Mouse (Mus musculus): ENCODE results near the gene Tnrc6b.
"Not testable (repeated sequence)": the region's sequence is repeated elsewhere in the genome, so short reads cannot be mapped to it uniquely, and the experiment has no call there.

Tnrc6b gene

DNA sequence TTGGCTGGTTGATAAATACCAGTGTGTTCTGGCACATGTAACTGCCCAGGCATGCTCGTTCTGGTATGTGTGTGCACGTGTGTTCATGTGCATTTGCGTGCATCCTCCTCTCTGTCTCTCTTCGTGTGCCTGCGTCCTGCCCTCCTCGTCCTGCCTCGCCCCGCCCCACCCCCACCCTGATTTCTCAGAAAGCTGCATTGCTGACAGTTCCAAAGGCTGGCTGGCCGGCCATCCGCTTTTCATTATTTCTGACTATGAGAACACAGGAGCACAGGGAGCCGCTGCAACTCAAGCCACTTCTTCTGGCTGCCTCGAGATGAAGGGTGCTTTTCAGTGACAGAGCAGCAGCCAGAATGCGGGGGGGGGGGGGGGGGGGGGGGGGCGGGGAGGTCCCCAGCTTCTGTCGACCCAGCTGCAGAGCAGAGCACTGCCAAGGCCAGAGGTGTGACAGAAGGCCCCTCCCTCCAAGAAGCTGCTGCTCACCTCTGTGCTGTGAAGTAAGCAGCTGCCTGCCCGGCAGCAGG, 219.0 kb downstream of the Tnrc6b start:
- DNase-seq = no peak

DNA sequence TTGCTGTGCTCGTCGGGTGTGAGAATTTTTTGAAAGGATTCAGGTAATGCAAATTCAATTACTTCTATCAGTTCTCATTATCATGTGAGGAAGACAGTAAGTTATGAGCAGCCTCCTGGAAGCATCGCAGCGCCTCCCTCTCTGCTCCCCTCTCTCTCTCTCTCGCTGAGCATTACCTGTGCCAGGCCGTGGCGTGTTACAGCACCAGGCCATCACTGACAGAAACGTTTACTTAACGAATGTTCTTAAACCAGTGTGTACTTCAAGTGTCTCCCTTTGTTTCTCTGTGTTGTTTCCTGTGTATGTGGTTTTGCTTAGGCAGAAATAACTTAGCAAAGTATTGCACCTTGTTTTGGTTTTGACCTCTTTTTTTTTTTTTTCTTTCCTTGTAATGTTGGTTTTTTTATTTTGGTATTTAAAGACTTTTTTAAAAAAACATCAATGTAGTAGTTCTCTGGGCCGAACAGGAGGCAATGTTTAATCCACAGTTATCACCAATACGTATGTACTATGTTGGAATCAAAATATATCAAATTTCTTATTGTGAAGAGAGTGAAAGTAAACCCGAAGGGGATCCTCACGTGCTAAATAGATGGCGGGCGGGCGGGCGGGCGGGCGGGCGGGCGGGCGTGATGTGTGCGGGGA, 219.7 kb downstream of the Tnrc6b start:
- not testable (repeated sequence) for DNase-seq

DNA sequence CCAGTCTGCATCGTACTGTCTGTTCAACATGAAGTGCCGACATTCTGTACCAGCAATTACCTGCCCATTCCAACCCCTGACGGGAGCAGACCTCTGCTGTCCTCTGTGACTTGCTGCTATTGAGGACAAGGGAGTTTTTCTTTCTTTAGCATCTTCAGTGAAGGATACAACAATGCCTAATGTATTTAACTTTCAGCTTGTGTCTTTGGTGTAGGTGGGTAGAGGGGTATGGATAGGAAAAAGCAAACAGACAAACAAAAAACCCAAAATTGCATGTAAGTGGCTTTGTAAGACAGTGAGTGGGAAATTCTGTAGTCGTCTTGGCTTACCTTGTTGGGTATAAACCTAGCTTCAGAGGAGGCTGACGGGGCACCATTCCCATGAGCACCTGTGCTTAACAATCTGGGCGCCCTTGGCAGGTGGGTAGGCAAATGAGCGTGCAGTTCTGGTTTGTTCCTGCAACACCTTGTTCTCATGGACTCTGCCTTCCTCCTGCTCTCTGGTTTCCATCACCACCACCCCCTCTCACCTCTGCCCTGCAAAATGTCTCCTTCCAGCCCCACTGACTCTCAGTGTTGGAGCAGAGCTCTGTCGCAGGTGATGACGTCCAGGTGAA, 220.3 kb downstream of the Tnrc6b start:
- no peak for DNase-seq

GRCm38 (mm10) chr15:80934841-80935240, 223.7 kb downstream of the Tnrc6b start:
- no peak for DNase-seq

- DNase-seq = no peak
Measured at GRCm38 (mm10) chr15:80936686-80937085, 225.6 kb downstream of the Tnrc6b start.

DNA sequence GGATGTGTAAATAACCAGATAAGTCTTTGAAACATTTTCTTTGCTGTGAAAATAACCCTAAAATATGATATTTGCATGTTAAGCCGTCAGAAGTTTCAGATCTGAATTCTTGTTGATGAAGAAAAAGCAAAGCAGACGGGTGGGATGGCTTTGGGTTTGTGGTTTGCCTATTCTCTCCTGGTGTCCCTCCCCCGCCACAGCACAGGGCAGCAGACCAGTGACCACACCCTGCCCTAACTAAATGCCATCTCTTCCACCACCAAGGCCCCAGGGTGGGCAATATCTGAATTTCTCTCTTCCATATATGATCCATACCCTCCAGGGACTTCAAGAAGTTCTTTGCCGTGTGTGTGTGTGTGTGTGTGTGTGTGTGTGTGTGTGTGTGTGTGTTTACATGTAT, 227.5 kb downstream of the Tnrc6b start:
- DNase-seq = no peak

DNA sequence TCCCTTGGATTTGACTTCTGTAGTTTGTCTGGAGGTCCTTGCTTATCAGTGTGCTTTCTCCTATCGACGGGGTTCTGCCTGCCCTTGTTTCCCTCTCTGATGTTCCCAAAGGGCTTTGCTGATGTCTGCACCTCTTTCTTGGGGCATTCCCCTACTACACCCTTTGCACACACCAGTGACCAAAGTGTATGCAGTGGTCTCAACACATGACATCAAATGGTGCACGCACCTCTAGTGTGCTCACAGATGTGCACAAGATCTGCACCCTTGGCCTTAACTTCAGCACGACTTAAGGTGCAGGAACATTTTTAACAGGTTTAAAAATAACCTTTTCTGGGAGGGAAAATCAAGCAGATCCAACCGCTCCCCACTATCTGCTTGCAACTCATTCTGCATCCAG, 228.3 kb downstream of the Tnrc6b start:
- DNase-seq = no peak

DNA sequence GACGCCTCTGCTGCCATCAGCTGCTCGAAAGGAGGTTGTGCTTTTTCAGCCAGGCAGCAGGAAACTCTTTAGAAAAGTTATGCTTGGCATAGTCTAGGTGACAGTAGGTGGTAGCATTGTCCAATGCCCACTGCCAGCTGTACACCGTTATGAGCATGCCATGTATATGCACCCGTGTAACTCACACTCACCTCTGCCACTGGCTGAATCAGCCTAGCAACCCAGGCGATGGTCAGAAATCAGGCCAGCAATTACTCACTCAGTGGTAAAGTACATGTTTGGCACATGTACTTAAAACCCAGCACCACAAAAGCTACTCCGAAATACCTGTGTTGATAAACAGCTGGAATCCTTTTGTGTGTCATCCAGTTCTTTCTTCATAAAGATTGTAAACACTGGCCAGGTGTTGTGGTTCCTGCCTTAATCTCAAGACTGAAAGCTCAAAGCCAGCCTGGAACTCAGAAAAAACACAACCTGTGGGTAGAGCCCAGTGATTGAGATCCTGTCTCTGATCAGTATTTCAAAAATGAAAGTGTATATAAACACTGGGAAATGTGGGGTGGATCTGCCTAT, 230.4 kb downstream of the Tnrc6b start:
- no peak for DNase-seq

DNA sequence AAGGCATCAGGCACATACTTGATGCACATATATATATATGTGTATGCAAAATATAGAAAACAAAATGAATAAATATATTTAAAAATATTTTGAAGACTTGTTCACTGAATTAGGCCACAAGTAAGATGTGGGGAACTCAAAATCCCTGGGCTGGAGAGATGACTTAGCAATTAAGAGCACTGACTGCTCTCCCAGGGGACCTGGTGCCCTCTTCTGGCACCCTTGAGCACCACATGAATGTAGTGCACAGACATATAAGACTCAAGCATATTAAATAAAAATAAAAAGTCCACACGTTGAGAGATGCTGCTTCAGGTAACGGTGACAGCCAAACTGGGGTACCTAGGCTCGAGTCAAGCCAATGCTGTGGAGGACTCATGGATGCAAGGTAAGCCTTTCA, 234.7 kb downstream of the Tnrc6b start:
- DNase-seq = no peak

DNA sequence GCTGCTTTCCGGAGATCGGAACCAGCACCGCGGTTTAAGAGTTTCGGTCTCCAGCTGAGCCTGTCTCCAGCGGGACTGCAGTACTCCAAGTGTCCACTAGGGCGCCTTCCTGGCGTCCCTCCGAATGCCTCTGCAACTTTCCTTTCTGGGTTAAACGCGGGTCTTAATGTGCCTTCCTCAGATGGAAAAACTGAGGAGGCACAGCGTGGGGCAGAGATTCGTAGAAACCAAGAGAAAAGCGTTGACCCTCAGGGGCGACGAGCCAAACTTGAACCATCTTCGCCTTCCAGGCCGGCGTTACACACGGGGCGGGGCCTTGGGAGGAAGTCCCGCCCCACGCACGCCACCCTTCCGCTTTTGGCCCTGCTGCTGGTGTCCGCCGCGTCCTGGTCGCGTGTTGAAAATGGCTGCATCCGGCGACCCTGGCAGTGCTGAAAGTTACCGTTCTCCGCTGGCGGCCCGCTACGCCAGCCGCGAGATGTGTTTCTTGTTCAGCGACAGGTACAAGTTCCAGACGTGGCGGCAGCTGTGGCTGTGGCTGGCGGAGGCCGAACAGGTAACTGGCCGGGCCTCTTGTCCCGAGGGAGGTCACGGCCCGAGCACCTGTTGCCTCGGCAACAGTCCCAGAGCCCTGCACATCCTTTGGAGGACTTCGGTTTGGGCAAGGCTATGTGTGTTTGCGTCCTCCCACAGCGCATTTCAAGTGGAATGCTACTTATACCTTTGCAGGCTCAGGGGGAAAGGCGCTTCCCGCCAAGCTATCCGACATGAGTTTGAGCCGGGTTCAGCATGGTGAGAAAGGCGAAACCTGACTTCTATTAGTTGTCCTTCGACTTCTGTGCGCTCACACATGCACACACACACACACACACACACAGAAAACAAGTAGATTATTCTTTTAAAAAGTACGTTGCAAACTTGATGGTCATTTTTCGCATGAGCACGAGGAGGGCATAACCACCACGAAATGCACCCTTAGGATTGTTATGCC, 237.3 kb downstream of the Tnrc6b start, which contains the start of gene Adsl:
Gene Adsl, plus strand, starts transcription at position 346 of the 991 bp plus-strand sequence.
- DNase-seq = peak; percentile 84

GRCm38 (mm10) chr15:80949431-80949830, 238.3 kb downstream of the Tnrc6b start:
- DNase-seq = no peak

DNA sequence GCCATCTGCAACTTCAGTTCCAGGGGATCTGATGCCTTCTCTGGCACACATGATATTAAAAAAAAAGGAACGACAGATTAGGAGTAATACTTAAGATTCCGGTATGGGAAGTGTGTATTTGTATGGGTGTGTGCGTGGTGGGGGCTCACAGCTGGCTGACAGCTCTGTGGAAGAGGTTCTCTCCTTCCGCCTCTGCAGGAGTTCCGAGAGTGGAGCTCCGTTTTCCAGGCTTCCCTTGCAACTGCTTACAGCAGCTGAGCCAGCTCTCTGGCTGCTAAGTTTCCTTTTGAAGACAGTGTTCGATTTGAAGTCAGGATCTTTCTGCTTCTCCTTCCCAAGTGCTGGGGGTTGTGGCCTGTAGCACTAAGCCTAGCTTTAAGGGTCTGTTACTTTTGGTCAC, 238.9 kb downstream of the Tnrc6b start:
- DNase-seq = no peak

DNA sequence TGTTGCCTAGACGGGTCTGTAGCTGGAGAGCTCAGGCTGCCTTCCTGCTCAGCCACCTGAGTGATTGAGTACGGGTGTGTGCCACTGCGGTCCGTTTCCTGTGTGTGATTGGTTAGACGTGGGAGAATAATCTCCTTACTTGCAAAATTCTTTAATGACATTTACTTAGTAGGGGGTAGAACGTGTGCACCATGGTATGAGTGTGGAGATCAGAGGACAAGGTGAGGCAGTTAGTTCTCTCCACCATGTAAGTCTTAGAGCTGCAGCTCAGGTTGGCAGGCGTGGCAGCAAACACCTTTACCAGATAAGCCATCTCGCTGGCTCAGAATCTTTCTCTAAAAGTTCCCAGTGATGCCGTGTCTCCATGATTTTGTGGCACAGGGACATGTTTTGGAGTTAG, 242.9 kb downstream of the Tnrc6b start:
- no peak for DNase-seq

DNA sequence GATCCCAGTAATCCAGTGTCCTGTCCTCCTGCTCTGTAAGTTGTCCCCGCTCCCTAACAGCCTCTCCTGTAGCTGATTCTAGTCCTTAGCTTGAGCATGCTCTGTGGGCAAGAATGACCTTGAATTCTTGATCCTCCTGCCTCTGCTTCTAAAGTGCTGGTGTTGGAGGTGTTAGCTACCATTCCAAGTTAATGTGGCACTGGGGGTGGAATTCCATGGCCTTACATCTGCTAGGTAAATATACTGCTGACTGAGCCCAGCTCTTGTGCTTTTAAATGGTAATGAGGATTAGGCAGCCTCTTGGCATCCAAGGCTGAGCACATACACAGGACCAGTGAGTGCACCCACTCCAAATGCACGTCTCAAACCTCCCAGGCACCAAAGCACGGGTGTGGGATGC, 243.7 kb downstream of the Tnrc6b start:
- DNase-seq = no peak

GRCm38 (mm10) chr15:80955836-80956438, 244.8 kb downstream of the Tnrc6b start:
- DNase-seq = no peak

- no peak for DNase-seq
Measured at GRCm38 (mm10) chr15:80969371-80969770, 258.3 kb downstream of the Tnrc6b start.

DNA sequence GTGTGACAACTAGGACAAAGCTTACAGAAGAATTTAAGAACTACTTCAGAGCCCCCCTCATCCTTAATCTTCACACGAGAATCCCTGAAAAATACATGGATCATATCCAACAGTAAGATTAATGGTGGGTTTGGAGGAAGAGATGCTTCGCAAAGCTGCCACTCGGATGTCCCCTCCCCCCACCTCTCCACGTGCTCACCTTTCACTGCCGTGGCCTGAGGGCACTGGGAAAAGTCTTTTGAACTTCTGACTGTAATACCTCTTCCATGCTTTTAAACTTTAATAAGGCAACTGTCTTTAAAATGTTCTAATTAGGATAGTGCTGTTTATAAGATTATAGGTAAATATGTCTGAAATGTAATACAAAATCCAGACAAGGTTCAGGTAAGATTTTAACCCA, 263.2 kb downstream of the Tnrc6b start:
- no peak for DNase-seq

DNA sequence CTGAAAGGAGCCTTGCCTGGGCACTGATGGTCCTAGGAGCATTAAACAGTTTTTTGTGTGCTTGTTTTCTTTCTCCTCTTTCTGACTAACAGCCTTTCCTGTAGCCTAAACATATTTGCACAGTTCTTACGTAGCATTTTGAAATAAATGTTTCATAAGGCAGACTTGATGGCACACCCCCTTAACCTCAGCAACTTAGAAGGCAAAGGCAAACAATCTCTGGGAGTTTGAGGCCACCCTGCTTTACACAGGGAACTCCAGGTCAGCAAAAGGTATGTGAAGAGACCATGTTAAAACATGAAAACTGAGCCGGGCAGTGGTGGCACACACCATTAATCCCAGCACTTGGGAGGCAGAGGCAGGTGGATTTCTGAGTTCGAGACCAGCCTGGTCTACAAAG, 264.6 kb downstream of the Tnrc6b start:
- DNase-seq = no peak

GRCm38 (mm10) chr15:80977620-80978334, 266.7 kb downstream of the Tnrc6b start, which contains the start of gene Sgsm3:
Sgsm3 (plus strand) TSS chr15:80977765.
- DNase-seq = peak; percentile 88

DNA sequence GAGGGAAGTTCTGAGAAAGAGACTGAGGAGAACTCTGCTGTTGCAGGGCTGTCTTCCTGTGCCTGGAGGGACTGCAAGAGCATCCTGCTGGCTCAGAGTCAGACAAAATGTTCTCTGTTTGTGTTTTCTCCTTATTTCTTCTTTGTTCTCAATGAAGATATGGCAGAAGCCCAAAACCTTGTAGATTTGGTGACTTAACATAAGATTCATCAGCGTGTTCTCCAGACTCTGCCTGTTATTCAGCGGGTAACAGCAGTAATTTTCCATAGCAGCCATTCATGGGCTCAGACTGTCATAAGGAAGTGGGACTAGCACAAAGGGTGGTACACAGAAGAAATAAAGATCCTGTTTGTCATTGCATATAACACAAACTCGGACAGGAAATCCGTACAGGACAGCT, 268.5 kb downstream of the Tnrc6b start:
- DNase-seq = no peak

GRCm38 (mm10) chr15:80981176-80981575, 270.1 kb downstream of the Tnrc6b start:
- no peak for DNase-seq

DNA sequence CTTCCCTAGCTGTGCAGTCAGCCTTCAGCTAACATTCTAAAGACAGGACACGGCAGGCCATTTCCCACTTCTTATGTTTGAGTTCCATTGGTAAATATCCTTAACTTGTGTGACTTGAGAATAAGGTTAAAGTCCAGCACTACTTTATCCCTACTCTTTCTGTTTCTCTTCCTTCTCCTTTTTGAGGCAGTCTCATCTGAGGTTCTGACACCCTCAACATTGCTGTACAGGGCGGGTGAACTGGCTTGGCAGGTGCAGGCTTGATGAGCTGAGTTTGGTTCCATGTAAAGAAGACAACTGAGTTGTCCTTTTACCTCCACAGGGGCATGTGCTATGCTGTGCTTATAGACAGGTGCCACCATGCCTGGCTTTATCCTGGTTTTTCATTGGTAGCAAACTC, 272.2 kb downstream of the Tnrc6b start:
- no peak for DNase-seq

Data from cerebellum, adult 8-10 months (tissue).